Mouse (Mus musculus) forebrain, embryonic 16.5 days (tissue): ENCODE measurements at regions not wholly inside any gene's neighbourhood (a gene's known extent, or its start where the extent isn't known, plus 50 kb on each side); places are given as distances from the start of the nearest gene placed in this dataset.
"Not testable (repeated sequence)": the region's sequence is repeated elsewhere in the genome, so short reads cannot be mapped to it uniquely, and the experiment has no call there.

Source experiments
- ATAC-seq: fragments of 200-750 bp; cut with Nextera tagmentation; 2 replicates; pipeline ENCODE4 v1.8.0; 2017; ENCODE audit warnings: mild to moderate bottlenecking, moderate library complexity
- H3K27ac ChIP-seq: fragments of 300-500 bp; sonication (generic); 2 replicates; pipeline ENCODE4 v1.5.1; 2014; ENCODE audit warnings: low read length, control low read depth
- H3K27me3 ChIP-seq: fragments of 300-500 bp; sonication (generic); replicated peaks from 2 replicates; pipeline ENCODE4 v1.6.1; 2014; ENCODE audit warnings: low read length; ENCODE audit not compliant: control insufficient read depth, insufficient read depth
- H3K36me3 ChIP-seq: fragments of 300-500 bp; sonication (generic); 2 replicates; pipeline ENCODE4 v1.6.1; 2014; ENCODE audit not compliant: control insufficient read depth, insufficient read depth
- H3K4me1 ChIP-seq: fragments of 300-500 bp; sonication (generic); replicated peaks from 2 replicates; pipeline ENCODE4 v1.6.1; 2014; ENCODE audit warnings: low read length; ENCODE audit not compliant: control insufficient read depth, insufficient read depth
- H3K4me2 ChIP-seq: fragments of 300-500 bp; sonication (generic); 2 replicates; pipeline ENCODE4 v1.6.1; 2014; ENCODE audit warnings: mild to moderate bottlenecking, low read length, control low read depth
- H3K4me3 ChIP-seq: fragments of 300-500 bp; sonication (generic); replicated peaks from 2 replicates; pipeline ENCODE4 v1.5.1; 2014; ENCODE audit warnings: mild to moderate bottlenecking, low read length, control low read depth
- H3K9ac ChIP-seq: fragments of 300-500 bp; sonication (generic); replicated peaks from 2 replicates; pipeline ENCODE4 v1.6.1; 2014; ENCODE audit warnings: low read depth, low read length, control low read depth
- H3K9me3 ChIP-seq: fragments of 300-500 bp; sonication (generic); 2 replicates; pipeline ENCODE4 v1.6.1; 2016; ENCODE audit warnings: low read length; ENCODE audit not compliant: control insufficient read depth
- WGBS: fragments of 180-500 bp; shearing (Covaris S2); extraction: QIAGEN DNeasy Blood & Tissue Kit; methylation state at CpG from one replicate; pipeline ENCODE4 v1.1.7; 2014; 5-methylcytosine and 5-hydroxymethylcytosine counted together

DNA sequence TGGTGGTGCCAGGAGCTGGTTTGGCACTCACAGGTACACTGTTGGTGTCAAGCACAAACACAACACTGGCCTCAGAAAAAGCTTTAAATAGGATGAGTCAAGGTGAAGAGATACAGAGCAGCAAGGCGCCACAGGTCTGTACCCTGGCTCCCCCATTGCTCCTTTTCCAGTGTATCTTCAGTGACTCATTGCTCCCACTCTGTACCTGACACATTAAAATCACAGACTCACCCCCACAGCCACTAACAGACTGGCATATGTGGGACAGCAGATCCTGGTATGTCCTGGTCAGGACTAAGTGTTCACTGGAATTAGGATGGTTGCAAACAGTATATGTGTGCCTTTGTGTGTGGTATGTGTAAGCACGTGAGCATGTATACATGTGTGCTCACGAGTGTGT, 226.5 kb downstream of the 1810013L24Rik start:
- H3K4me1 ChIP-seq = no peaks in the 10 kb centered on the region
- no peak overlapping the region for H3K27ac ChIP-seq
- H3K9ac ChIP-seq = no peak overlapping the region
- ATAC-seq = no peak
- H3K36me3 ChIP-seq = no peaks in the 10 kb centered on the region
- no peak overlapping the region for H3K4me2 ChIP-seq
- H3K27me3 ChIP-seq = no peaks in the 10 kb centered on the region
- no peak overlapping the region for H3K4me3 ChIP-seq
- 76% methylated on average over 3 of the region's 3 CpGs for WGBS
- H3K9me3 ChIP-seq = no peaks in the 10 kb centered on the region

DNA sequence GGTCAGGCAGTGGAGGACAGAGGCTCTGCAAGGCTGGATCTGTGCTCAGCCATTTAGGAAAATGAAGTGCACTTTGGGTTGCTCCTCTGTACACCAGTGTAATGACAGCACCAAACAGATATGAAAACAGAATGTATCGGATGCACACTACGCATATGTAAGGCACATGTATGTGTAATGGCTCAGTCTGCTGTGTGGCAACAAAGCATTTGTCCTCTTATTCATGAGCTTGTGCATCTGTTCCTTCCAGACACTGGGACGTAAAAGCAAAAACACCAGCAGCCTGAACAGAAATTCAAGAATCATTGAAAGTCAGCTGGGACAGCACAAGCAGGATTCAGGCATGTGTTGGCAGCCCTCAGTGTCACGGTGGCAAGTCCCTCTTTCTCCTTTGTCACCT, 241.6 kb downstream of the 1810013L24Rik start:
- H3K27me3 ChIP-seq = no peaks in the 10 kb centered on the region
- ATAC-seq = no peak
- no peaks in the 10 kb centered on the region for H3K4me1 ChIP-seq
- no peak overlapping the region for H3K27ac ChIP-seq
- H3K36me3 ChIP-seq = no peaks in the 10 kb centered on the region
- H3K9ac ChIP-seq = no peak overlapping the region
- no peaks in the 10 kb centered on the region for H3K9me3 ChIP-seq
- H3K4me2 ChIP-seq = no peak overlapping the region
- 73% methylated on average over 4 of the region's 4 CpGs for WGBS
- no peak overlapping the region for H3K4me3 ChIP-seq

DNA sequence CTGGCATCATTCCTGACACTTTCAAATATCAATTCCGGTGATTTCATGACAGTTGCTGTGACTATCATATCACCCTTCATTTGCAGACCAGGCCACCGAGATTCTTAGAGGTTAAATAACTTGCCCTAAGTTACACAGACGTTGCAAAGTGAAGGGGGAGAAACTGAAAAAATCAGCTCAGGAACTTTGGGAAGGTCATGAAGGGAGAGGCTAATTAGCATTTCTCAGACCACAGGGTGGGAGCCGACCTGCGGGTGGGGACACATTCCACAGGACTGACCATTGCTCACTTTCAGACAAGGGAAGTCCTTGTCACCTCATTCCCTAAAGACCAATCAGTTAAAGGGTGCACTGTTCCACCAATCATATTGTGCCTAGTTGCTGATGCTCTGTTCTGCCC, 242.1 kb downstream of the 1810013L24Rik start:
- H3K4me2 ChIP-seq, ATAC-seq, H3K36me3 ChIP-seq, H3K4me3 ChIP-seq, H3K4me1 ChIP-seq, H3K27ac ChIP-seq, H3K9me3 ChIP-seq, H3K27me3 ChIP-seq, H3K9ac ChIP-seq: not testable (repeated sequence)
- WGBS = 81% methylated on average over 5 of the region's 5 CpGs

DNA sequence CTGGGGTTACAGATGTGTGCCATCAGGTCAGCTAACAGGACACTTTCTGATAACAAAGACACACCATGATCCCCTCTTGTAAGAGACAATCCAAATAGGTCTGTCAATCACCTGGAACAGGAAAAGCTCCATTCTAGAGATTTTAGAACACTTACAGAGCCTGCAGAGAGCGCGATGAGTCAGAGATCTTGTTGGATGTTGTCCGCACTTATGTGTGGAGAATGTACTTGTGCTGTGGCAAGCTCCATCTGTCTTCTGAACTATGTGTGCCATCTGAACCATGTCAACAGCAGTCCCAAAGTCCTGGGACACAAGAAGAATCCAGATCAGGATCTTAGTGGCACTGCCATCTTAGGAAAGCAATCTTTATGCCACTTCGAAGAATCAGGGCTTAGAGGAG, 244.4 kb downstream of the 1810013L24Rik start:
- Histone ChIP-seq H3K4me2 (no peak overlapping the region), H3K4me1 (no peaks in the 10 kb centered on the region), H3K4me3 (no peak overlapping the region), H3K36me3 (no peaks in the 10 kb centered on the region), H3K27me3 (no peaks in the 10 kb centered on the region), H3K9ac (no peak overlapping the region), H3K9me3 (no peaks in the 10 kb centered on the region), H3K27ac (no peak overlapping the region)
- 92% methylated on average over 4 of the region's 4 CpGs for WGBS
- no peak for ATAC-seq

DNA sequence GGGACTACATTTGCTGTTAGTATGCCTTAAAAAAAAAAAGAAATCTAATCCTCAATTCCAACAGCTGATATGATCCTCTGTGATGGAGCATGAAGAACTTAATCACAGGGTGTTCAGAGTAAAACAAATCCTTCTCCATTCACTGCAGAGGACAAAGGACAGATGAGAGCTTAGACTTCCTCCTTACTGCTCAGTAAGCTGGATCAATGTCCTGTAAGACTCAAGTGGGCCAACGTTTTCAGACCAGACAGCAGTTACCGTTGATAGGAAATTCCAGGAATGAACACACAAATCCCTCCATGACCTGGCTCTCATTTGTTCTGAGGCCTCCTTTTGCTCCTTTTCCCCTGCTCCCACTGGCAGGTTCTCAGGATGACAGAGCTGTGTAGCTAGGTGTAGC, 247.6 kb downstream of the 1810013L24Rik start:
- WGBS = 76% methylated on average over 2 of the region's 2 CpGs
- no peak overlapping the region for H3K9ac ChIP-seq
- ATAC-seq = no peak
- no peaks in the 10 kb centered on the region for H3K27me3 ChIP-seq
- H3K27ac ChIP-seq = no peak overlapping the region
- no peaks in the 10 kb centered on the region for H3K4me1 ChIP-seq
- no peaks in the 10 kb centered on the region for H3K36me3 ChIP-seq
- H3K9me3 ChIP-seq = no peaks in the 10 kb centered on the region
- no peak overlapping the region for H3K4me3 ChIP-seq
- no peak overlapping the region for H3K4me2 ChIP-seq

DNA sequence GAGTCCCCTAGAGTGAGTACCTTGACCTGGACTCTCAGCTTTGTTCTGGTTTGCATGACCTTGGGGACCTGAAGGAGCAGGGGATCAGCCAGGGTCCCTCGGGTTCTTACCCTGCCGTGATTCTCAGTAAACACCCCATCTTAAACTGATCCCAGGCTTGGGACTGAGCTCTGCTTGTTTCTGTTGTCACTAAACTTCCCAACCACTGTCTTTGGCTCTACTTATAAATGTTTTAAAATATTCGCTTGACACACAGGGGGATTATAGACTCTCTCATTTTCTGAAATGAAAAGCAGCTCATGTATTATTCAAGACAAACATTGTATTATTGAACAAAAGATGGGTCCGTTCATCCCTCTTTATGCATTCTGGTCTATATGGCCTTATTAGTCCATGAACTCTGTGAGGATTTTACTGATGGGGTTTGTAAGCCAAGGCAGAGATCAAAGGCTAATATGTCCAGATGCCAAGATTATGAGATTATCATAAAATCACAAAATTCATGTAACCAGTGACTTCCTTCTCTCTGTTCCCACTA, 248.6 kb downstream of the 1810013L24Rik start:
- 36% methylated on average over 4 of the region's 4 CpGs for WGBS
- Histone ChIP-seq H3K4me3 (no peak overlapping the region), H3K4me2 (no peak overlapping the region), H3K36me3 (no peaks in the 10 kb centered on the region), H3K27ac (no peak overlapping the region), H3K9me3 (no peaks in the 10 kb centered on the region), H3K4me1 (no peaks in the 10 kb centered on the region), H3K27me3 (no peaks in the 10 kb centered on the region), H3K9ac (no peak overlapping the region)
- no peak for ATAC-seq

DNA sequence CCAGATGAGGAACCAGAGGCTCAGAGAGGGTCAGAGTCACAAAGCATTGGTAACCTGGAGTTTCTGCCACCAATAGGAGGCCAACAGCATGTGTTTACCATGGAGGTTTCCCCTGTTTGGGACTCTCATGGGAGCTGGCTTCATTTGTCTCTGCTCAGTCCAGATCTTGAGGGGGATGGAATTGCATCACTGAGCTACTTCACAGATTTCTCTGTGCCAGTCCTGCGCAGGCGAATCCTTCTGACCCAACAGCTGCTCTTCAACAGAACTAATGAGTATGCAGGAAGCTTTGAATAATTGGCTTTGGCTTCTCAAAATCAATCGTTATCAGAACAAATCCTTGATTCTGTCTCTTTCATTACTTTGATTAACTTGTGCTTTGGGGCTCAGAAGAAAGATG, 253.1 kb downstream of the 1810013L24Rik start:
- Histone ChIP-seq H3K27me3 (no peaks in the 10 kb centered on the region), H3K4me2 (no peak overlapping the region), H3K4me1 (no peaks in the 10 kb centered on the region; the same call in 1 of the 2 replicates), H3K27ac (no peak overlapping the region), H3K36me3 (no peaks in the 10 kb centered on the region), H3K4me3 (no peak overlapping the region), H3K9me3 (no peaks in the 10 kb centered on the region), H3K9ac (no peak overlapping the region)
- 60% methylated on average over 3 of the region's 3 CpGs for WGBS
- no peak for ATAC-seq

DNA sequence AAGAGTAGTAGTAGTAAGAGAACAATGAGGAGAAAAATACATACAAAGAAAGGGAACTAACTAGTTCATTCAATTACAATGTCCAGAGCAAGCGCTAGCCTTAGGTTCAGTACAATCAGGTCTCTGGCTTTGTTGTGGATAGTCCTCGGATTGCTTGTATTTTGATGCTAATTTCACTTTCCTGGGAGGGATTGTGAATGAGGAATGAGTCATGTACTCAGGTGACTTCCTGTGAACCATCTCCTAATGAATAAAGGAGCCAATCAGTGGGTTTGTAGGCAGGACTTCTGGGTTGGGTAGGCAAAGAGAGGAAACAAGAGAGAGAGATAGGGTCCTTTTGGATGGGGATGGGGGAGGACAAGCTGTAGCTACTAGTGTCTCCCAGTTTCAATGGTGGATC, 253.8 kb downstream of the 1810013L24Rik start:
- Histone ChIP-seq H3K27me3 (no peaks in the 10 kb centered on the region), H3K4me2 (no peak overlapping the region), H3K4me1 (no peaks in the 10 kb centered on the region; the same call in 1 of the 2 replicates), H3K27ac (no peak overlapping the region), H3K9me3 (no peaks in the 10 kb centered on the region), H3K4me3 (no peak overlapping the region), H3K36me3 (no peaks in the 10 kb centered on the region), H3K9ac (no peak overlapping the region)
- no peak for ATAC-seq
- WGBS = 53% methylated on average over 2 of the region's 2 CpGs

DNA sequence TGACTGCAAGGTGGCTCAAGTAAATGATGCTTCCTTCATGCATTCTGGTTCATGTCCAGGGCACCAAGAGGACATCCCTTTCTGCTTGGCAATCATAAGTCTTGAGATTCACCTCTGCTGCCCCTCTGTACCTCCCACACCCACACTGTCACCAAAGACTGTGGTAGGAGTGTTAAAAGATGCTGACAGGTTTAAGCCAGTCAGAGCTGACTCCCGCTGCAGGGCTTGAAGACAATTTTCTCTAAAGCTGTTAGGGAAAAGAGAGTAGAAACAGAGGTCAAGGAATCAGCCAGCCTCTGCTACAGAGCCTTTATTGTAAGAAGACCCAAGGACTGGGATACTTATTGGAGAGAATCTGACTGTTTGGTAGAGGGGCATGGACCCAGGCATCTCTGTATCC, 254.7 kb downstream of the 1810013L24Rik start:
- H3K36me3 ChIP-seq = no peaks in the 10 kb centered on the region
- H3K4me3 ChIP-seq = no peak overlapping the region
- no peak for ATAC-seq
- H3K9me3 ChIP-seq = no peaks in the 10 kb centered on the region
- H3K27ac ChIP-seq = no peak overlapping the region
- no peaks in the 10 kb centered on the region; the same call in 1 of the 2 replicates for H3K4me1 ChIP-seq
- WGBS = 77% methylated on average over 1 of the region's 1 CpGs
- H3K27me3 ChIP-seq = no peaks in the 10 kb centered on the region
- no peak overlapping the region for H3K4me2 ChIP-seq
- H3K9ac ChIP-seq = no peak overlapping the region

DNA sequence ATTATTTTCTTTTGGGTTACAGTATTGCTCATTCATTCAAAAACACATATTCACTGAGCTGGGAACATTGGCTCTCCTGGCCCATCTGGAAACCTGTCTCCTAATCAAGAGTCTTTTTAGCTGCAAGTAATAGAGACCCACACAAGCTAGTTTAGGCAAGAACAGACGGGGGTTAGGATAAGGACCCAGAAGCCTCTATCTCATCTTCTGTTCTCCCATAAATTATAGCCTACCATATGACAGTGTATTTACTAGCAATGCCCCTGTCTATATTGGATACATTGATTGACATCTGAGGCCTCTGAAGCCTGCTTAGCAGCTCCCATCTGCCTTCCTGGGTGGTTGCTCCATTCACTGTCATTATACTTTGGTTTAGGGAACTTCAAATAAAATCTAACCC, 255.2 kb downstream of the 1810013L24Rik start:
- Histone ChIP-seq H3K27me3 (no peaks in the 10 kb centered on the region), H3K4me3 (no peak overlapping the region), H3K36me3 (no peaks in the 10 kb centered on the region), H3K4me1 (no peaks in the 10 kb centered on the region; the same call in 1 of the 2 replicates), H3K27ac (no peak overlapping the region), H3K9ac (no peak overlapping the region), H3K4me2 (no peak overlapping the region), H3K9me3 (no peaks in the 10 kb centered on the region)
- 37% methylated on average over 1 of the region's 1 CpGs for WGBS
- no peak for ATAC-seq
